Mouse (Mus musculus) ES-E14 (cell line): ENCODE results near the gene Tnfrsf1a.

ENCODE experiments used
- HCFC1 ChIP-seq: IDR thresholded peaks from 2 replicates; pipeline ENCODE4 v1.6.1; 2012; ENCODE audit warnings: low read length, inconsistent platforms, borderline replicate concordance; ENCODE audit not compliant: insufficient read depth
- MAFK ChIP-seq: IDR thresholded peaks from 2 replicates; pipeline ENCODE4 v1.6.1; 2014; ENCODE audit warnings: mild to moderate bottlenecking, low read depth, low read length, inconsistent platforms; ENCODE audit not compliant: insufficient read depth
- ZC3H11A ChIP-seq: IDR thresholded peaks from 2 replicates; pipeline ENCODE4 v1.6.1; 2012; ENCODE audit warnings: low read depth, mild to moderate bottlenecking, inconsistent platforms, low read length, borderline replicate concordance
- ZNF384 ChIP-seq: IDR thresholded peaks from 2 replicates; pipeline ENCODE4 v1.6.1; 2012; ENCODE audit warnings: low read depth, low read length, inconsistent platforms

- no peak for TF ChIP-seq ZC3H11A
- TF ChIP-seq HCFC1, result no peak
- TF ChIP-seq ZNF384, result no peak
- no peak for TF ChIP-seq MAFK
Observed at GRCm38 (mm10) chr6:125320323-125320722, 28.8 kb upstream of the Tnfrsf1a start, which contains the start of gene Scnn1a.
